Mouse (Mus musculus) hindbrain, embryonic 14.5 days (tissue): ENCODE measurements at regions not wholly inside any gene's neighbourhood (a gene's known extent, or its start where the extent isn't known, plus 50 kb on each side); places are given as distances from the start of the nearest gene placed in this dataset.
"Not testable (repeated sequence)": the region's sequence is repeated elsewhere in the genome, so short reads cannot be mapped to it uniquely, and the experiment has no call there.

ENCODE experiments used
- ATAC-seq: fragments of 200-750 bp; cut with Nextera tagmentation; 2 replicates; pipeline ENCODE4 v1.8.0; 2017; ENCODE audit warnings: moderate number of reproducible peaks, mild to moderate bottlenecking, moderate TSS enrichment, moderate library complexity; ENCODE audit not compliant: low FRiP score
- DNase-seq: peaks from one replicate; pipeline ENCODE4 v3.0.0-alpha.2; 2015; ENCODE audit warnings: low spot score
- H3K27ac ChIP-seq: fragments of 300-500 bp; sonication (generic); 2 replicates; pipeline ENCODE4 v1.5.1; 2014; ENCODE audit warnings: mild to moderate bottlenecking, moderate library complexity
- H3K27me3 ChIP-seq: fragments of 300-500 bp; sonication (generic); 2 replicates; pipeline ENCODE4 v1.6.1; 2014; ENCODE audit warnings: mild to moderate bottlenecking, low read length, mixed read lengths; ENCODE audit not compliant: control insufficient read depth, insufficient read depth
- H3K36me3 ChIP-seq: fragments of 300-500 bp; sonication (generic); replicated peaks from 2 replicates; pipeline ENCODE4 v1.6.1; 2014; ENCODE audit not compliant: control insufficient read depth, insufficient read depth
- H3K4me1 ChIP-seq: fragments of 300-500 bp; sonication (generic); replicated peaks from 2 replicates; pipeline ENCODE4 v1.6.1; 2014; ENCODE audit warnings: antibody characterized with exemption, low read length, mixed read lengths; ENCODE audit not compliant: control insufficient read depth, insufficient read depth
- H3K4me2 ChIP-seq: fragments of 300-500 bp; sonication (generic); replicated peaks from 2 replicates; pipeline ENCODE4 v1.6.1; 2014; ENCODE audit warnings: mild to moderate bottlenecking, moderate library complexity
- H3K4me3 ChIP-seq: fragments of 300-500 bp; sonication (generic); replicated peaks from 2 replicates; pipeline ENCODE4 v1.5.1; 2014; ENCODE audit warnings: mild to moderate bottlenecking, low read length
- H3K9ac ChIP-seq: fragments of 300-500 bp; sonication (generic); 2 replicates; pipeline ENCODE4 v1.6.1; 2014
- H3K9me3 ChIP-seq: fragments of 300-500 bp; sonication (generic); 2 replicates; pipeline ENCODE4 v1.6.1; 2016; ENCODE audit warnings: low read length; ENCODE audit not compliant: control insufficient read depth
- WGBS: fragments of 180-500 bp; shearing (Covaris S2); extraction: QIAGEN DNeasy Blood & Tissue Kit; methylation state at CpG from one replicate; pipeline ENCODE4 v1.1.7; 2014; 5-methylcytosine and 5-hydroxymethylcytosine counted together

- H3K36me3 ChIP-seq = no peaks in the 10 kb centered on the region
- H3K27me3 ChIP-seq = no peaks in the 10 kb centered on the region
- H3K4me2 ChIP-seq = no peak overlapping the region
- ATAC-seq (no peak), DNase-seq (no peak)
- no peak overlapping the region for H3K9ac ChIP-seq
- H3K4me1 ChIP-seq = no peaks in the 10 kb centered on the region
- no peak overlapping the region for H3K4me3 ChIP-seq
- WGBS = 85% methylated on average over 3 of the region's 3 CpGs
- H3K27ac ChIP-seq = no peak overlapping the region
- H3K9me3 ChIP-seq = no peaks in the 10 kb centered on the region
Measured at GRCm38 (mm10) chr15:5927768-5928167, 371.8 kb upstream of the Dab2 start.

GRCm38 (mm10) chr15:5933586-5933985 is 366.0 kb upstream of the Dab2 start:
- DNase-seq = no peak
- ATAC-seq = no peak
- Histone ChIP-seq H3K4me2 (no peak overlapping the region), H3K4me1 (no peaks in the 10 kb centered on the region), H3K9me3 (no peaks in the 10 kb centered on the region), H3K27me3 (no peaks in the 10 kb centered on the region), H3K36me3 (no peaks in the 10 kb centered on the region), H3K4me3 (no peak overlapping the region), H3K27ac (no peak overlapping the region), H3K9ac (no peak overlapping the region)
- 25% methylated on average over 3 of the region's 3 CpGs for WGBS

DNA sequence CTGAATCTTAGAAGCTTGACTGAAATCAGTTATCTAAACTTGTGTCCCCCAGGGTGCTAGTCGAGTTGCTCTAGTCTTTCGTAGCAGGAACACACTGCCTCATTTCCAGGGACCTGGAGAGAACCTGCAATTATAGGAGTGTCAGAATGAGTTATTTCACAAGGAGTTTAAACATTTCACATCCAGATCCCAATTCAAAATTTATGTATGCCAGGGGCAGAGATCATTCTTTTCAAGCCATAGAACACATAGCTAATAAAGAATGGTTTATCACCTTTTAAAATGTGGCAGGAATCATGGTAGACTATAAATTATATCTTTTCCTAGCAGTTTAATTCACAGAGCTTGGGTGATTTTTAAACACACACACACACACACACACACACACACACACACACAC is 358.6 kb upstream of the Dab2 start:
- no peak overlapping the region for H3K4me2 ChIP-seq
- H3K27me3 ChIP-seq = no peaks in the 10 kb centered on the region
- no peak for ATAC-seq
- H3K36me3 ChIP-seq = no peaks in the 10 kb centered on the region
- 60% methylated on average over 2 of the region's 2 CpGs for WGBS
- H3K27ac ChIP-seq = no peak overlapping the region
- H3K9ac ChIP-seq = no peak overlapping the region
- H3K4me3 ChIP-seq = no peak overlapping the region
- no peaks in the 10 kb centered on the region for H3K4me1 ChIP-seq
- no peaks in the 10 kb centered on the region for H3K9me3 ChIP-seq
- DNase-seq = no peak

- H3K9ac ChIP-seq = no peak overlapping the region
- 89% methylated on average over 6 of the region's 6 CpGs for WGBS
- H3K36me3 ChIP-seq = no peaks in the 10 kb centered on the region
- H3K27ac ChIP-seq = no peak overlapping the region
- DNase-seq = no peak
- no peaks in the 10 kb centered on the region for H3K9me3 ChIP-seq
- H3K4me3 ChIP-seq = no peak overlapping the region
- H3K27me3 ChIP-seq = no peaks in the 10 kb centered on the region
- ATAC-seq = no peak
- H3K4me2 ChIP-seq = no peak overlapping the region
- H3K4me1 ChIP-seq = no peaks in the 10 kb centered on the region
Measured at GRCm38 (mm10) chr15:5946650-5947049, 352.9 kb upstream of the Dab2 start.

GRCm38 (mm10) chr15:5950919-5951318 is 348.7 kb upstream of the Dab2 start:
- 78% methylated on average over 3 of the region's 3 CpGs for WGBS
- Histone ChIP-seq H3K27ac (no peak overlapping the region), H3K4me3 (no peak overlapping the region), H3K4me1 (no peaks in the 10 kb centered on the region), H3K36me3 (no peaks in the 10 kb centered on the region), H3K9ac (no peak overlapping the region), H3K4me2 (no peak overlapping the region), H3K9me3 (no peaks in the 10 kb centered on the region), H3K27me3 (no peaks in the 10 kb centered on the region)
- DNase-seq = no peak
- no peak for ATAC-seq

GRCm38 (mm10) chr15:5951661-5952060 is 347.9 kb upstream of the Dab2 start:
- H3K27ac ChIP-seq, DNase-seq, ATAC-seq, H3K36me3 ChIP-seq, H3K4me2 ChIP-seq, H3K4me3 ChIP-seq, H3K27me3 ChIP-seq, H3K4me1 ChIP-seq, H3K9ac ChIP-seq, H3K9me3 ChIP-seq: not testable (repeated sequence)
- 97% methylated on average over 2 of the region's 2 CpGs for WGBS

DNA sequence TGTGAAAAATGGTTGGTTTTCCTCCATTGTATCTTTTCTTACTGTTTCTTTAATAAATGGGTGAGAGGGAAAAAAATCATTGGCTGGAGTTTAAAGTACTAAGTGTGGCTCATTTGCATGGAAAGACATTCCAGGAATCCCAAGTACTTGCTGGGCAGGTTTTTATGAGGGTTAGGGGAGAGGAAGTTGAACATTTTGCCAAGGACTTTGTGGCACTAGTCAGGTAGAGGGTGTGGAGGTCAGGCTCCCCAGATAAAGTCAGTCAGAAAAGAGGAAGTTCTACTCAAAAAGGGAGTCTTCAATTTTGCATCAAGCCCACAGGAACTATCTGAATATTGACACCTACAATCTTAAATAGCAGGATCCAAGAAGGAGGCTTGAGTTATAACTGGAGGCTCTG is 346.5 kb upstream of the Dab2 start:
- Histone ChIP-seq H3K4me1 (no peaks in the 10 kb centered on the region), H3K4me2 (no peak overlapping the region), H3K36me3 (no peaks in the 10 kb centered on the region), H3K27me3 (no peaks in the 10 kb centered on the region), H3K27ac (no peak overlapping the region), H3K9ac (no peak overlapping the region), H3K9me3 (no peaks in the 10 kb centered on the region), H3K4me3 (no peak overlapping the region)
- DNase-seq (no peak), ATAC-seq (no peak)

GRCm38 (mm10) chr15:5991351-5992065 is 308.1 kb upstream of the Dab2 start:
- 62% methylated on average over 5 of the region's 5 CpGs for WGBS
- ATAC-seq (no peak), DNase-seq (no peak)
- H3K27ac ChIP-seq = no peak overlapping the region
- H3K9me3 ChIP-seq = no peaks in the 10 kb centered on the region
- H3K4me2 ChIP-seq = no peak overlapping the region
- H3K27me3 ChIP-seq = no peaks in the 10 kb centered on the region
- H3K4me3 ChIP-seq = no peak overlapping the region
- no peak overlapping the region for H3K9ac ChIP-seq
- H3K4me1 ChIP-seq = no peaks in the 10 kb centered on the region
- no peaks in the 10 kb centered on the region for H3K36me3 ChIP-seq

- not testable (repeated sequence) for H3K9me3 ChIP-seq, H3K36me3 ChIP-seq, H3K9ac ChIP-seq, H3K4me2 ChIP-seq, ATAC-seq, H3K27me3 ChIP-seq, DNase-seq, H3K4me3 ChIP-seq, H3K4me1 ChIP-seq, H3K27ac ChIP-seq
- WGBS = 96% methylated on average over 1 of the region's 1 CpGs
Measured at GRCm38 (mm10) chr15:5992146-5992545, 307.4 kb upstream of the Dab2 start.

GRCm38 (mm10) chr15:6000816-6001215 is 298.8 kb upstream of the Dab2 start:
- no peak overlapping the region for H3K4me3 ChIP-seq
- WGBS = 88% methylated on average over 1 of the region's 1 CpGs
- ATAC-seq = no peak

More at GRCm38 (mm10) chr15:6000816-6001215, 298.8 kb upstream of the Dab2 start:
- H3K4me2 ChIP-seq = no peak overlapping the region
- no peaks in the 10 kb centered on the region for H3K4me1 ChIP-seq
- DNase-seq = no peak
- no peaks in the 10 kb centered on the region for H3K27me3 ChIP-seq
- H3K27ac ChIP-seq = no peak overlapping the region
- no peaks in the 10 kb centered on the region for H3K9me3 ChIP-seq
- no peak overlapping the region for H3K9ac ChIP-seq
- no peaks in the 10 kb centered on the region for H3K36me3 ChIP-seq
